Mouse (Mus musculus): ENCODE results near the gene Ang. TPM values are rescaled to one million over a fixed set of nuclear protein-coding genes. Genes with fewer than 3 reads are reported as not detected.

The Ang gene
- total and polyA plus RNA-seq, 3 experiments, result 0.44 to 2.2 (median 1.2) TPM

DNA sequence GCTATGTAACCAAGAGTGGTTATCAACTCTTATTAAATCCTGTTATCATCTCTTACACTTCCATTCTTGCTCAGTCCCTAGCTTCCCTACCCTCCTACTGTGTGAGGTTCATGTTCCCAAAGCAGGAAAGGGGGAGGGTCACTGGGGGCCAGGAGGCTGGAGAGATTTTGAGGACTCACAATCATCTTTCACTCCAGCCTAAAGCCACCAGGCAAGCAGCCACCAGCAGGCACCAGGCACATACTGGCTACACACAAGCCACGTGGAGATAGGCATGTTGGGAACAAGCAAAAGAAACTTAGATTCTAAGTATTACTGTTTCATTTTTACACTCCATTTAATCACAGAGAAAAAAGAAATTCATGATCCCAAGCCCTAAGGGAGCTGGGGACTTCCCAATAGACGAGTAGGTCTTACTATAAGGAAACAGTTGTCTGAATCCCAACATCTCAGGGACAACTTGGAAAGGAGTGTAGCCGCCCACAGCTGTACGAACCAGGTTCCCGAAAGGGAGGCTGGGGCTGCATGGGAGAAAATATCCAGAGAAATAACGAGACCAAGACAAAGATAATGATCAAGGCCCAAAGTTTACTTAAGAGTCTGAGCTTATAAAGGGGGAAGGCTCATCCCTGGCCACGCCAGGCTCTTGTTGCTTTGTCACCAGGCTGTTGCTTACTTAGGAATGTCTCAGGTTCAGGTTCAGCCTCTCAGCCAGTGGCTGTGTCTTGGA is 40.3 kb downstream of the Ang start:
- Histone ChIP-seq H3K4me3 (replicated peaks in 1 of 3; ENCODE audit: low read depth in 2 of 3, low read length in 2 of 3, poor library complexity in 1 of 3) (no peak overlapping the region), H3K9ac (ENCODE audit: insufficient read depth, low read depth) (no peak overlapping the region), H3K4me2 (ENCODE audit: insufficient read depth, low read depth, poor library complexity, severe bottlenecking) (no peak overlapping the region), H3K36me3 (replicated peaks in 1 of 2; ENCODE audit: control insufficient read depth in 1 of 2, insufficient read depth in 1 of 2, low read length in 1 of 2) (peaks cover 6 to 8% of the 10 kb centered on the region in 2 experiments), H3K4me1 (ENCODE audit: control insufficient read depth in 1 of 2, insufficient read depth in 2 of 2) (peaks cover 15 to 50% of the 10 kb centered on the region in 2 experiments), H3K27ac (ENCODE audit: insufficient read depth, low read depth) (no peak overlapping the region), H3K79me2 (replicated peaks; ENCODE audit: control insufficient read depth, extremely low read depth, insufficient read depth, poor library complexity, severe bottlenecking) (peaks cover 3% of the 10 kb centered on the region; the same call in 1 of the 2 replicates), H3K27me3 (replicated peaks) (no peaks in the 10 kb centered on the region), H3K9me3 (replicated peaks; ENCODE audit: low read length) (no peaks in the 10 kb centered on the region)
- in situ Hi-C loops (cut with MboI; ENCODE audit: low pct_ligation_motif_present, low pct_unique_long_range_greater_than_20kb, low sequenced_read_pairs) (no loop called here), dilution Hi-C loops (cut with MboI; ENCODE audit: extremely low pct_ligation_motif_present, extremely low pct_unique_long_range_greater_than_20kb, low sequenced_read_pairs) (no loop called here)
- TF ChIP-seq JUND (conservative IDR thresholded peaks at IDR 0.05; ENCODE audit: low read depth, low read length), result no peak
- TF ChIP-seq MEF2A (IDR thresholded peaks at IDR 0.05; ENCODE audit: borderline replicate concordance, low read depth, low read length), result no peak
- no peak for TF ChIP-seq ETS1 (conservative IDR thresholded peaks at IDR 0.05; ENCODE audit: low read depth, low read length)
- no peak for TF ChIP-seq BHLHE40 (IDR thresholded peaks at IDR 0.05; ENCODE audit: low read depth, low read length)
- no peak for TF ChIP-seq POLR2AphosphoS2 (IDR thresholded peaks at IDR 0.05; ENCODE audit: low read depth, low read length)
- no peak for TF ChIP-seq MYC (IDR thresholded peaks at IDR 0.05; ENCODE audit: low read depth, low read length)
- no peak for TF ChIP-seq E2F4 (IDR thresholded peaks at IDR 0.05; ENCODE audit: insufficient replicate concordance, low read depth, low read length)
- TF ChIP-seq ZKSCAN1 (IDR thresholded peaks at IDR 0.05; ENCODE audit: borderline replicate concordance, low read depth, low read length), result no peak
- no peak for TF ChIP-seq EP300 (IDR thresholded peaks at IDR 0.05; ENCODE audit: low read length)
- no peak for TF ChIP-seq UBTF (IDR thresholded peaks at IDR 0.05; ENCODE audit: low read depth, low read length)
- TF ChIP-seq MAFK (IDR thresholded peaks at IDR 0.05; ENCODE audit: insufficient replicate concordance, low read length), result no peak
- TF ChIP-seq TBP (conservative IDR thresholded peaks at IDR 0.05; ENCODE audit: low read depth, low read length), result no peak
- TF ChIP-seq ZNF384 (IDR thresholded peaks at IDR 0.05; ENCODE audit: low read depth, low read length), result no peak
- no peak for TF ChIP-seq IRF4 (IDR thresholded peaks at IDR 0.05; ENCODE audit: low read depth, low read length)
- no peak for TF ChIP-seq MAZ (IDR thresholded peaks at IDR 0.05; ENCODE audit: low read depth, low read length)
- TF ChIP-seq RAD21 (IDR thresholded peaks at IDR 0.05; ENCODE audit: low read depth, low read length), result no peak
- TF ChIP-seq PAX5 (IDR thresholded peaks at IDR 0.05; ENCODE audit: low read length), result no peak
- no peak for TF ChIP-seq NELFE (IDR thresholded peaks at IDR 0.05; ENCODE audit: low read depth, low read length)
- DNase-seq (ENCODE audit: extremely low read depth), result no peak

DNA sequence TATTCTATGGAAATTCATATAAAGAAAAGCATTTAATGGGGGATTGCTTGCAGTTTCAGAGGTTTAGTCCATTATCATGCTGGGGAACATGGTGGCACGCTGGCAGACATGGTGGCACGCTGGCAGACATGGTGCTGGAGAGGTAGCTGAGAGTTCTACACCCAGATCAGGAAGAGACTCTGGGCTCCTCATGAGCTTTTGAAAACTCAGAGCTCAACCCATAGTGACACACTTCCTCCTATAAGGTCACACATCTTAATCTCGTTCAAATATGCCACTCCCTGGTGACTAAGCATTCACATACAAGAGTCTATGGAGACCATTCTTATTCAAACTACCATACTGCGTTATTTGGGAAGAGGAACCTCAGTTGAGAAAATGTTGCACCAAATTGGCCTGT is 41.4 kb downstream of the Ang start:
- no peak overlapping the region for H3K9ac ChIP-seq (ENCODE audit: insufficient read depth, low read depth)
- no peak for TF ChIP-seq CHD1 (IDR thresholded peaks at IDR 0.05; ENCODE audit: low read depth, low read length)
- TF ChIP-seq GABPA (IDR thresholded peaks at IDR 0.05; ENCODE audit: insufficient replicate concordance, low read depth, low read length), result no peak
- no peak for TF ChIP-seq ETS1 (conservative IDR thresholded peaks at IDR 0.05; ENCODE audit: low read depth, low read length)
- TF ChIP-seq UBTF (IDR thresholded peaks at IDR 0.05; ENCODE audit: low read depth, low read length), result no peak
- TF ChIP-seq ELF1 (IDR thresholded peaks at IDR 0.05; ENCODE audit: low read depth, low read length), result no peak
- TF ChIP-seq MAZ (IDR thresholded peaks at IDR 0.05; ENCODE audit: low read depth, low read length), result no peak
- TF ChIP-seq KAT2A (IDR thresholded peaks at IDR 0.05; ENCODE audit: insufficient replicate concordance, low read length), result no peak
- no peak for TF ChIP-seq POLR2AphosphoS2 (IDR thresholded peaks at IDR 0.05; ENCODE audit: low read depth, low read length)
- TF ChIP-seq RAD21 (IDR thresholded peaks at IDR 0.05; ENCODE audit: low read depth, low read length), result no peak
- TF ChIP-seq IRF4 (IDR thresholded peaks at IDR 0.05; ENCODE audit: low read depth, low read length), result no peak
- no peak for TF ChIP-seq E2F4 (IDR thresholded peaks at IDR 0.05; ENCODE audit: insufficient replicate concordance, low read depth, low read length)
- TF ChIP-seq SIN3A (IDR thresholded peaks at IDR 0.05; ENCODE audit: low read length), result no peak
- TF ChIP-seq HCFC1 (IDR thresholded peaks at IDR 0.05; ENCODE audit: low read depth, low read length), result no peak
- TF ChIP-seq MAFK (IDR thresholded peaks at IDR 0.05; ENCODE audit: insufficient replicate concordance, low read length), result no peak
- no peak for TF ChIP-seq ZNF384 (IDR thresholded peaks at IDR 0.05; ENCODE audit: low read depth, low read length)
- no peak for DNase-seq (ENCODE audit: extremely low read depth)
- no peak overlapping the region for H3K27ac ChIP-seq (ENCODE audit: insufficient read depth, low read depth)
- no peak overlapping the region for H3K4me2 ChIP-seq (ENCODE audit: insufficient read depth, low read depth, poor library complexity, severe bottlenecking)
- no peak overlapping the region for H3K4me3 ChIP-seq (replicated peaks in 1 of 3; ENCODE audit: low read depth in 2 of 3, low read length in 2 of 3, poor library complexity in 1 of 3)
- no peaks in the 10 kb centered on the region for H3K9me3 ChIP-seq (replicated peaks; ENCODE audit: low read length)
- peaks cover 6 to 8% of the 10 kb centered on the region in 2 experiments for H3K36me3 ChIP-seq (replicated peaks in 1 of 2; ENCODE audit: control insufficient read depth in 1 of 2, insufficient read depth in 1 of 2, low read length in 1 of 2)
- H3K4me1 ChIP-seq (ENCODE audit: control insufficient read depth in 1 of 2, insufficient read depth in 2 of 2), result peaks cover 10 to 39% of the 10 kb centered on the region in 2 experiments
- dilution Hi-C loops (cut with MboI; ENCODE audit: extremely low pct_ligation_motif_present, extremely low pct_unique_long_range_greater_than_20kb, low sequenced_read_pairs), result no loop called here
- H3K79me2 ChIP-seq (replicated peaks; ENCODE audit: control insufficient read depth, extremely low read depth, insufficient read depth, poor library complexity, severe bottlenecking), result peaks cover 3% of the 10 kb centered on the region; the same call in 1 of the 2 replicates
- in situ Hi-C loops (cut with MboI; ENCODE audit: low pct_ligation_motif_present, low pct_unique_long_range_greater_than_20kb, low sequenced_read_pairs), result no loop called here
- H3K27me3 ChIP-seq (replicated peaks), result no peaks in the 10 kb centered on the region

All from CH12.LX (cell line).